Mouse (Mus musculus) olfactory bulb, adult 2 months (tissue): Measurements from ENCODE around the gene Ubr4. TPM values are rescaled to one million over a fixed set of nuclear protein-coding genes. Genes with fewer than 3 reads are reported as not detected.
A peak's percentile ranks its signal among the peaks of the same experiment; 100 is the strongest.

Source experiments
- H3K27ac ChIP-seq: fragments of 200-500 bp; 2 replicates; pipeline ENCODE4 v1.5.1; 2012; ENCODE audit warnings: low read depth, low read length; ENCODE audit not compliant: insufficient read depth
- H3K4me1 ChIP-seq: fragments of 200-500 bp; 2 replicates; pipeline ENCODE4 v1.6.1; 2012; ENCODE audit warnings: low read length; ENCODE audit not compliant: control insufficient read depth, insufficient read depth
- H3K4me3 ChIP-seq: fragments of 200-500 bp; 2 replicates; pipeline ENCODE4 v1.5.1; 2012; ENCODE audit warnings: mild to moderate bottlenecking, low read depth, low read length, moderate library complexity; ENCODE audit not compliant: insufficient read depth
- CTCF ChIP-seq: fragments of 200-500 bp; IDR thresholded peaks from 2 replicates; pipeline ENCODE4 v1.5.1; 2012; ENCODE audit warnings: low read depth, mild to moderate bottlenecking, low read length, moderate library complexity; ENCODE audit not compliant: insufficient read depth
- POLR2A ChIP-seq: fragments of 200-500 bp; IDR thresholded peaks from 2 replicates; pipeline ENCODE4 v1.6.1; 2012; ENCODE audit warnings: mild to moderate bottlenecking, low read depth, low read length, moderate library complexity; ENCODE audit not compliant: insufficient read depth
- WGBS: fragments of 180-500 bp; shearing (Covaris S2); methylation state at CpG from one replicate; pipeline ENCODE4 v1.1.7; 2018; 5-methylcytosine and 5-hydroxymethylcytosine counted together
- polyA plus RNA-seq: library from polyadenylated mRNA; stranded (reverse); fragments of >200 nt; gene quantifications from 2 replicates; pipeline ENCODE4 v1.2.4, GENCODE M21; 2012; ENCODE audit warnings: low replicate concordance; ENCODE audit not compliant: missing spikeins, insufficient read depth, insufficient read length

The Ubr4 gene
- polyA plus RNA-seq, 1 experiment: 57.4 TPM

GRCm38 (mm10) chr4:139318449-139318848 is 34.0 kb upstream of the Ubr4 start:
- TF ChIP-seq CTCF: no peak
- Histone ChIP-seq H3K4me3 (no peak overlapping the region), H3K27ac (no peak overlapping the region), H3K4me1 (no peaks in the 10 kb centered on the region)
- WGBS: 95% methylated on average over 11 of the region's 11 CpGs

- Histone ChIP-seq H3K4me1 (no peaks in the 10 kb centered on the region), H3K4me3 (no peak overlapping the region), H3K27ac (no peak overlapping the region)
- 96% methylated on average over 4 of the region's 4 CpGs for WGBS
- TF ChIP-seq POLR2A (no peak), CTCF (no peak)
Observed at GRCm38 (mm10) chr4:139319740-139320139, 32.7 kb upstream of the Ubr4 start.

GRCm38 (mm10) chr4:139330605-139331004 is 21.8 kb upstream of the Ubr4 start:
- Histone ChIP-seq H3K4me3 (no peak overlapping the region), H3K4me1 (0 out of 2 replicates have a peak, but pooled peaks cover 2% of the 10 kb centered on the region), H3K27ac (no peak overlapping the region)
- WGBS: 15% methylated on average over 10 of the region's 10 CpGs
- TF ChIP-seq POLR2A (no peak), CTCF (no peak)

GRCm38 (mm10) chr4:139334631-139335295 is 17.6 kb upstream of the Ubr4 start:
- TF ChIP-seq CTCF (no peak), POLR2A (no peak)
- H3K27ac ChIP-seq: no peak overlapping the region
- H3K4me1 ChIP-seq: peaks cover 4% of the 10 kb centered on the region; the same call in 1 of the 2 replicates
- H3K4me3 ChIP-seq: no peak overlapping the region
- 49% methylated on average over 9 of the region's 9 CpGs for WGBS

- 72% methylated on average over 7 of the region's 7 CpGs for WGBS
- Histone ChIP-seq H3K4me1 (peaks cover 4% of the 10 kb centered on the region; the same call in 1 of the 2 replicates), H3K27ac (no peak overlapping the region), H3K4me3 (no peak overlapping the region)
- TF ChIP-seq POLR2A (no peak), CTCF (no peak)
Observed at GRCm38 (mm10) chr4:139335507-139335906, 16.9 kb upstream of the Ubr4 start.

- WGBS: 29% methylated on average over 24 of the region's 24 CpGs
- peaks cover 2% of the 10 kb centered on the region; the same call in 1 of the 2 replicates for H3K4me1 ChIP-seq
- H3K27ac ChIP-seq: no peak overlapping the region
- no peak overlapping the region for H3K4me3 ChIP-seq
- TF ChIP-seq POLR2A (no peak), CTCF (peak; percentile 68)
Observed at GRCm38 (mm10) chr4:139336822-139337483, 15.5 kb upstream of the Ubr4 start.

- Histone ChIP-seq H3K4me3 (no peak overlapping the region), H3K27ac (no peak overlapping the region), H3K4me1 (peaks cover 2% of the 10 kb centered on the region; the same call in 1 of the 2 replicates)
- 66% methylated on average over 33 of the region's 33 CpGs for WGBS
- TF ChIP-seq CTCF (no peak), POLR2A (no peak)
Observed at GRCm38 (mm10) chr4:139338145-139338544, 14.3 kb upstream of the Ubr4 start.

GRCm38 (mm10) chr4:139340835-139341234 is 11.6 kb upstream of the Ubr4 start:
- 84% methylated on average over 4 of the region's 4 CpGs for WGBS
- peaks cover 2% of the 10 kb centered on the region; the same call in 1 of the 2 replicates for H3K4me1 ChIP-seq
- H3K27ac ChIP-seq: no peak overlapping the region
- no peak for TF ChIP-seq CTCF
- no peak for TF ChIP-seq POLR2A
- no peak overlapping the region for H3K4me3 ChIP-seq

- 72% methylated on average over 7 of the region's 7 CpGs for WGBS
- Histone ChIP-seq H3K27ac (no peak overlapping the region), H3K4me3 (no peak overlapping the region), H3K4me1 (peaks cover 2% of the 10 kb centered on the region; the same call in 1 of the 2 replicates)
- TF ChIP-seq CTCF: no peak
Observed at GRCm38 (mm10) chr4:139341556-139342233, 10.7 kb upstream of the Ubr4 start.
